Mouse (Mus musculus) frontal cortex, postnatal 14 days (tissue): ENCODE data around the gene Kcne4.
"Not testable (repeated sequence)": the region's sequence is repeated elsewhere in the genome, so short reads cannot be mapped to it uniquely, and the experiment has no call there.

ENCODE experiments used
- DNase-seq, 2 experiments: peaks; one replicate each; pipeline ENCODE4 v3.0.0; 2022; ENCODE audit warnings: low spot score in 2 of 2

The Kcne4 gene

GRCm38 (mm10) chr1:78816639-78817038 lies at the start of gene Kcne4:
Gene Kcne4, plus strand, starts transcription at chr1:78816758.
- DNase-seq = no peak

DNA sequence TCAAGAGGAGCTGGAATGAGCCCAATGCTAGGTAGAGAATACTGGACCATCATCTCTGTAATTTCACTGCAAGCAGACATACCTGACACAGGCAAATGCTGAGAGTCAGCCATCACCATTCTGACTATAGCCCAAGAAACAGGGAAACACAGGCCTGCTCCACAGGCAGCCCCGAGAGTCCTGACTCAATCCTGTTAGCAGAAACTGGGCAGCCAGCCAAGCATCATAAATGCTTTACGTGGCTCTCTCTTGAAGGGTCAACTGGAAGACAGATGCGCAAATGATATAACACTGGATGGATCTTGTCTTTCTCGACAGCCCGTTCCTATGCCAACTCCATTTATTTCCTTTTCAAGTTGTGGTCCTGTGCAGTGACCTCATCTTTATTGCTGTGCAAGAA lies 34.7 kb upstream of the Kcne4 start:
- no peak for DNase-seq

- DNase-seq = not testable (repeated sequence)
These were observed 31.6 kb upstream of the Kcne4 start for GRCm38 (mm10) chr1:78784936-78785335.

GRCm38 (mm10) chr1:78789744-78790143 lies 26.8 kb upstream of the Kcne4 start:
- no peak for DNase-seq

DNA sequence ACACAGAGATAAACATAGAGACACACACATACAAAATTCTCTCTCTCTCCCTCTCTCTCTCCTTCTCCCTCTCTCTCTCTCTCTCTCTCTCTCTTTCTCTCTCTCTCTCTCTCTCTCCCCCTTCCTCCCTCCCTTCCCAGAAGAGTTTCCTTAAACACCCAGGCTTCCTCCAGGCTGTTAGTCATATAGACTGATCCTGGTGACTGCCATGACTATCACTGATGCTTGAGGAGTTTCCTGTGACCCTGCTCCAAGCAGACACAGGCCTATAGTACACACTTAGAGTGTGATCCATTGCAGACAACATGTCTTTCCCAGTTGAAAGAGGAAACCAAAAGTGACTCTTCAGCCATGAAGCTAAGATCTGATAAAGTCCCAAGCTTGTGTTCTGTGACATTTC lies 9.1 kb upstream of the Kcne4 start:
- DNase-seq = no peak

GRCm38 (mm10) chr1:78809819-78810218 lies 6.7 kb upstream of the Kcne4 start:
- DNase-seq = no peak

- no peak for DNase-seq
These were observed 5.7 kb upstream of the Kcne4 start for GRCm38 (mm10) chr1:78810904-78811303.

- DNase-seq = no peak
These were observed 4.5 kb upstream of the Kcne4 start for GRCm38 (mm10) chr1:78811975-78812490.

- no peak for DNase-seq
These were observed 1.2 kb downstream of the Kcne4 start for GRCm38 (mm10) chr1:78817756-78818155.

DNA sequence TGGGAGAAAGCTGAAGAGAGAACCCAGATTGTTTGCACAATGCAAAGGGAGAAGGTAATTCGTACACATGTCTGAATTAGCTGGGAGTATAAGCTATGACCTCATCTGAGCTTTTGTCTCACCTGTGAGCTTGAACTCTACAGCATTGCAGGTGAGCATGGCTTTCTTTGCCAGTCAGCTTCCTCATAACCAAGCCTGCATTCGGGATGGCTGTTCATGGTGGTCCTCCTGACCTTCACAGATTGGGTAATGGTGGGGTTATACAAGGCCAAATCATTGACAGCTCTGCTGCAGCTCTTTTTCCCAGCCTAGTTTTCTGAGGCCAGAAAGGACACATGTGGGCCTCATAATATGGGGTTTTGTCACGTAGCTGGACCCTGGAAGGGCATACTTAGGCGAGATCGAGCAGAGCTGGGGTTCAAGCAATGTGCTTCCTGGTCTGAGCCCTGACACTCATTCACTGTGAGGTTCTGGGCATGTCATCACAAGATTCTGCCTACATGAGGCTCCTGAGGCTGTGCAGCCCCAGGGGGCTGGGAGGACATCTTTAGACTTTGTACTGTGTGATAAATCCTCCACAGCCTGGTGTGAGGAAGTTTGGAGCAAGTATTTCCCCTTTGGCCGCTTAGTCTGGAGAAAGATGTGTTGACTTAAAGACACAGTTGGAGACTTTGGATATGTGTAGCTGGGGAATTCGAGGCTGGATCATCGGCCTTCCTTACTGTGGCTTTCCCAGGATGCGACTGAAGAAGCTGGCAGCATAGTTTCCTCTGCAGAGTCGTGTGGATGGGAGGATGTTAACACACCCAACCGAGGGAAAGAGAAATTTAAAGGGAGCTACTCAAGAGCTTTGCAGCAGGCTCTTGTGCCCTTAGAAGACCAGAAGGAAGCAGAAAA lies 2.3 kb downstream of the Kcne4 start:
- DNase-seq = no peak

DNA sequence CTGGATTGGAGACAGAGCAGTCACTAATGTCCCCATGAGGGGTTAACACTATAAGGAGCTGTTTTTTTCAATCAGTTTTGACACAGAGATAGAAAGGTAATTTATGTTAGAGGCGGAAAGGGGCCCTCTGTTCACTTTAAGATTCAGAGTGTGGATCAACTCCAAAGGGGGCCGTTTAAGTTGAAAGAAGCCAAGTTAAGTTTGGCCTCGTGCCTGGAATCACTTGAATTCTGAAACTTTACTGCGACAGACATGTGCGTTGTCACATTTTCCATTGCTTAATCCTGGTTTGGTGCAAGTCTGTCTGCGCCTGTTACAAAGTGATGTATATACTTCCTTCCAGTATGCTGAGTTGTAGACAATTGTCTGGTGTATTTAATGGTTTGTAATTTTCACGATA lies 3.0 kb downstream of the Kcne4 start:
- no peak for DNase-seq

DNA sequence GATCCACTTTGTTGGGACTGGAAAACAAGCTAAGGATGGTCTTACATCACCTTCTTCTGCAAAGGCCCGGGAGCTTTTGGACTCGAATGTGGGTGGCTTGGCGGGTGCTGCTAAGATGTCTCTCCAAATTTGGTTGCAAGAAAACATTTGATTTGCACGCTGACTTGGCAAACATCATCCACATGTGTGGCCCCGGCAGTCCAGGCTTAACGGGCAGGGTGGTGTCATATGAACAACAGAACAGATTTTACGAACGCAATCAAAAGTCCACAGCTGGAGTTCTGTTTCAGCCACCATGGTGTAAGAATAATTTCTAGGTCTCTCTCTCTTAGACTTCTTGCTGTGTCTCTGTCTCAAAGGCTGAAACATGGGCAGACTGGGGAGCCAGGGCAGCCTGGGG lies 3.6 kb downstream of the Kcne4 start:
- no peak for DNase-seq

GRCm38 (mm10) chr1:78821111-78821510 lies 4.6 kb downstream of the Kcne4 start:
- no peak for DNase-seq

- DNase-seq = no peak
These were observed 5.3 kb downstream of the Kcne4 start for GRCm38 (mm10) chr1:78821733-78822430.

- DNase-seq = no peak
These were observed 8.7 kb downstream of the Kcne4 start for GRCm38 (mm10) chr1:78825246-78825645.

DNA sequence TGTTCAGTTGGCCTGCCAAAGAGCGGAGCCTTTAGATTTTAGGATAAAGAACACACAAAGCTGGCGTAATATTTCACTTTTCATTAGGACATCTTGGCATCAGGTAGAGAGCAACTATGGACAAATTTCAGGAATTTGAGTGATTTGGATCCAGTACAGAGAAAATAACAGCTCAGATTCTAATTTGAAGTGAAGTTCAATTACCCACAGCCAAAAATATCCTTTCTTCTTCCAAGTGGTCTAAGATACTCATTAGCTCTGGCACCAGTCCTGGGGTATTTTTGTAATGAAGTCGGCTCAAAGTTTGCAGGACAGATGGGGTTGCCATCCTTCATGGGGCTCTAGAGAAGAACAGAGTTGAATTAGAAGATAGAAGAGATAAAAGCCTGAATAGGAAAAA lies 21.9 kb downstream of the Kcne4 start:
- DNase-seq = no peak

DNA sequence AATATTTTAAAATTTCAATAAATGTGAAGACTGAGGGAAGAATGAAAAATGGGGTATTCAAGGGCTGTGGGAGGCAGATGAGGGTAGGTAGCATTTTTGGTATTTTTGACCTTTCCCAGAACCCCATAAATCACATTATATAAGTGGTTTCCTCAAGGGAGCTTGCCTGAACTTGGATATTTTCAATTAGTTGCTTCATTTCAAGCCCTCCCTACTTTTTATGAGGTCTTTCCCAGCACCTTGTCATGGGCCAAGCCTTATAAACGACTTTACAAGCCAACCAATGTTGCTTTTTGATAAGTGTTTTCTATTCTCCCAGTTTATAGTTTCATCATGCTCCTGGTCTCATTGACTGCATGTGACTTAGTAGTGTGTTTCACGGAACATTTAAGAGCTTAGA lies 24.2 kb downstream of the Kcne4 start:
- DNase-seq = no peak

DNA sequence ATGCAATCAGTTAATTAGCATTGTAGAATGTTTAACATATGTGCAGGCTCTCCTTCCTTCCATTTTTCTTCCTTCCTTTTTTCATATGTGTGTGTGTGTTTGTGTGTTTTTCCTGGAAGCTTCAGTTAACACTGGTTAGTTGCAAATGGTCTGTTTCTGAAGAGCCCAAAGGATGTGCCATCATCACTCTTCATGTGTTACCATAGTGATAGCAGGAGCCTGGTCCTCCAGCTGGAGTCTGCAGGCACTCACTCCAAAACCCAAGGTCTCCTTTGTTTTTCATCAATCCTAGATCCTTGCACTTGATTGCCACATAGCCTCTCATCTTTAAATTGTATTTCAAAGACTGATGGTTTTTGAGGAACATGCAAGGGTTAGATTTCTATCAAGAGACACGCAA lies 29.1 kb downstream of the Kcne4 start:
- no peak for DNase-seq

- no peak for DNase-seq
These were observed 29.9 kb downstream of the Kcne4 start for GRCm38 (mm10) chr1:78846471-78846870.

DNA sequence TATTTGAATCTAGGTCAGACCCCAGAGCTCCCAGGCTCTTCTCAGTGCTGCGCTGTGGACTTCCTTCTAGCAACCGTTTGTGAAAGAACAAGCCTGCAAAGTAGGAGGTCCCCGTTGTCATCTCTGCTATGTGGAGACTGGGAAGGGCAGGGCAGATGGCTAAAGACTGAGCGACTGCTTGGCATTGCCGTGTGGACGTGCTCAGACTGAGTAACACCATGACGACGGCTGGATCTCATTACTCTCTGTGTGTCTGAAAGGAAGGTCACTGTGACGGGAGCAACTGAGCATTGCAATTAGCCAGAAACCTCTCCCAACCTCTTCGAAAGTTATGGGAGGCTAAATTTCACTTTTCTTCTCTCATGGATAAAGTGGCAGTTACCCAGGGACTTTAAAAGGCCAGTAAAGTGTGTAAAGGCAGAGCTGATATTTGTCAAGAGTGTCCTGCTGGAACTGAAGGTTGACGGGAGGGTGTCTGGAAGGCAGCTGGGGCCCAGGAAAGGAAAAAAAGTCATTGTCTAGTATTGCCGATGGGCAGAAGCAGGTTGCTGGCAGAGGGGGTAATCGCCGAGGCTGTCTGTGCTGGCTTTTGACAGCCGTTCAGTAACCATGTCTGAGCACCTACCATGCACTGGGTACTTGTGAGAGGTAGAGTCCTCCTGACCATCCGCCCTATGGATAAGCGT lies 36.0 kb downstream of the Kcne4 start:
- DNase-seq = no peak

GRCm38 (mm10) chr1:78853094-78853445 lies 36.5 kb downstream of the Kcne4 start:
- DNase-seq = no peak

DNA sequence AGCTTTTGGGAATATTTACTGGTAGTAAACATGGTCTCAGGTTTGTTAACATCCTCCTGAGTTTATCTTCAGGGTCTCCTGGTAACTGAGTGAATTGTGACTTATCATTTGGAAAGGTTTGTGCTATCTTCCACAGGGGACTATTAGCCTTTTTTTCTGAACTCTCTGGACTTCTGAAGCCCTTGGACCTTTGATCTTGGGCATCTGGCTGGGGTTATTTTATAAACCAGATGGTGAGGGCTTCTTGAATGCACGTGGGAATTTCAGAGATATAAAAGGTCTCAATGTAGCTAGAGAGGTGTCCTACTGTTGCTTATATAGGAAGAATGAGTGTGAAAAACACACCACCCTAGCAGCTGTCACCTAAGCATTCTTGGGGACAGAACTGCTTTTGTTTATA lies 37.7 kb downstream of the Kcne4 start:
- no peak for DNase-seq
